Mouse (Mus musculus): ENCODE measurements around the gene Fam186a.
"Not testable (repeated sequence)": the region's sequence is repeated elsewhere in the genome, so short reads cannot be mapped to it uniquely, and the experiment has no call there.

Gene Fam186a

GRCm38 (mm10) chr15:99931231-99931630 lies 35.6 kb downstream of the Fam186a start:
- no peak for DNase-seq

- no peak for DNase-seq
These were observed 47.2 kb downstream of the Fam186a start for GRCm38 (mm10) chr15:99919601-99920158.

GRCm38 (mm10) chr15:99917264-99917663 lies 49.6 kb downstream of the Fam186a start:
- no peak for DNase-seq

GRCm38 (mm10) chr15:99914613-99915012 lies 52.2 kb downstream of the Fam186a start:
- no peak for DNase-seq

GRCm38 (mm10) chr15:99911785-99912184 lies 55.1 kb downstream of the Fam186a start:
- DNase-seq: no peak

GRCm38 (mm10) chr15:99909339-99909996 lies 57.4 kb downstream of the Fam186a start:
- peak; percentile 18 for DNase-seq

GRCm38 (mm10) chr15:99907514-99907913 lies 59.3 kb downstream of the Fam186a start:
- no peak for DNase-seq

- DNase-seq: no peak
These were observed 59.8 kb downstream of the Fam186a start for GRCm38 (mm10) chr15:99907041-99907440.

GRCm38 (mm10) chr15:99904841-99905240 lies 62.0 kb downstream of the Fam186a start:
- no peak for DNase-seq

- peak; percentile 14 for DNase-seq
These were observed 62.5 kb downstream of the Fam186a start for GRCm38 (mm10) chr15:99904333-99904732.

- DNase-seq: no peak
These were observed 63.6 kb downstream of the Fam186a start for GRCm38 (mm10) chr15:99903227-99903626.

GRCm38 (mm10) chr15:99902786-99903185 lies 64.1 kb downstream of the Fam186a start:
- DNase-seq: no peak

- no peak for DNase-seq
These were observed 70.2 kb downstream of the Fam186a start for GRCm38 (mm10) chr15:99896621-99897020.

GRCm38 (mm10) chr15:99891355-99891754 lies 75.5 kb downstream of the Fam186a start:
- DNase-seq: no peak

- DNase-seq: no peak
These were observed 76.2 kb downstream of the Fam186a start for GRCm38 (mm10) chr15:99890412-99891236.

- no peak for DNase-seq
These were observed 77.5 kb downstream of the Fam186a start for GRCm38 (mm10) chr15:99889275-99889874.

- DNase-seq: not testable (repeated sequence)
These were observed 79.7 kb downstream of the Fam186a start for GRCm38 (mm10) chr15:99887130-99887529.

- no peak for DNase-seq
These were observed 82.8 kb downstream of the Fam186a start for GRCm38 (mm10) chr15:99884038-99884437.

GRCm38 (mm10) chr15:99878541-99878940 lies 88.3 kb downstream of the Fam186a start:
- DNase-seq: no peak

GRCm38 (mm10) chr15:99875334-99875869 lies 91.5 kb downstream of the Fam186a start, which contains the start of gene Lima1:
Gene Lima1 (minus strand): TSS chr15:99875456.
- DNase-seq: peak; percentile 84

GRCm38 (mm10) chr15:99874612-99875333 lies 92.1 kb downstream of the Fam186a start:
- peak; percentile 27 for DNase-seq

GRCm38 (mm10) chr15:99872543-99872942 lies 94.3 kb downstream of the Fam186a start:
- DNase-seq: no peak

Measured in cerebellum, adult 11-12 months (tissue).